Mouse (Mus musculus) embryonic facial prominence, embryonic 11.5 days (tissue): ENCODE measurements around the gene 2300003K06Rik. TPM values are rescaled to one million over a fixed set of nuclear protein-coding genes. Genes with fewer than 3 reads are reported as not detected.
"Not testable (repeated sequence)": the region's sequence is repeated elsewhere in the genome, so short reads cannot be mapped to it uniquely, and the experiment has no call there.

Experiments
- ATAC-seq: fragments of 200-750 bp; cut with Nextera tagmentation; replicated peaks from 2 replicates; pipeline ENCODE4 v1.8.0; 2017; ENCODE audit warnings: low read depth; ENCODE audit not compliant: insufficient number of reproducible peaks, low FRiP score, low TSS enrichment
- DNase-seq: peaks from one replicate; pipeline ENCODE4 v3.0.0-alpha.2; 2015; ENCODE audit warnings: low spot score
- H3K27ac ChIP-seq: fragments of 300-500 bp; sonication (generic); replicated peaks from 2 replicates; pipeline ENCODE4 v1.5.1; 2014; ENCODE audit warnings: mild to moderate bottlenecking, low read depth, low read length, control low read depth
- H3K27me3 ChIP-seq: fragments of 300-500 bp; sonication (generic); 2 replicates; pipeline ENCODE4 v1.6.1; 2014; ENCODE audit warnings: mild to moderate bottlenecking, low read length, moderate library complexity, mixed read lengths; ENCODE audit not compliant: control insufficient read depth, insufficient read depth
- H3K36me3 ChIP-seq: fragments of 300-500 bp; sonication (generic); replicated peaks from 2 replicates; pipeline ENCODE4 v1.6.1; 2014; ENCODE audit warnings: low read depth, mild to moderate bottlenecking, low read length, moderate library complexity, mixed read lengths; ENCODE audit not compliant: control insufficient read depth, insufficient read depth
- H3K4me1 ChIP-seq: fragments of 300-500 bp; sonication (generic); 2 replicates; pipeline ENCODE4 v1.6.1; 2014; ENCODE audit warnings: low read length, mixed read lengths; ENCODE audit not compliant: control insufficient read depth, insufficient read depth
- H3K4me2 ChIP-seq: fragments of 300-500 bp; sonication (generic); 2 replicates; pipeline ENCODE4 v1.6.1; 2014; ENCODE audit warnings: low read depth, mild to moderate bottlenecking, control low read depth, low read length, moderate library complexity
- H3K4me3 ChIP-seq: fragments of 300-500 bp; sonication (generic); 2 replicates; pipeline ENCODE4 v1.5.1; 2014; ENCODE audit warnings: low read depth, low read length, control low read depth
- H3K9ac ChIP-seq: fragments of 300-500 bp; sonication (generic); replicated peaks from 2 replicates; pipeline ENCODE4 v1.6.1; 2014; ENCODE audit warnings: mild to moderate bottlenecking, control low read depth, low read length
- H3K9me3 ChIP-seq: fragments of 300-500 bp; sonication (generic); replicated peaks from 2 replicates; pipeline ENCODE4 v1.6.1; 2016; ENCODE audit warnings: mild to moderate bottlenecking, low read length, inconsistent platforms, mixed read lengths; ENCODE audit not compliant: control insufficient read depth
- WGBS: fragments of 180-500 bp; shearing (Covaris S2); extraction: QIAGEN DNeasy Blood & Tissue Kit; methylation state at CpG from one replicate; pipeline ENCODE4 v1.1.7; 2014; 5-methylcytosine and 5-hydroxymethylcytosine counted together
- polyA plus RNA-seq: library from polyadenylated mRNA; unstranded; fragments of >200 nt; fragmentation: Nextera tagmentation; extraction: Ambion mirVana; gene quantifications from 2 replicates; pipeline ENCODE4 v1.2.1, GENCODE M21; 2014

2300003K06Rik gene
- polyA plus RNA-seq: not detected in 2 replicates

- Histone ChIP-seq H3K4me2 (no peak within 1 kb of the TSS), H3K4me3 (no peak within 1 kb of the TSS), H3K9me3 (no peaks in the 10 kb centered on the region), H3K27me3 (no peaks in the 10 kb centered on the region), H3K27ac (no peak within 1 kb of the TSS), H3K9ac (no peak within 1 kb of the TSS), H3K36me3 (no peaks in the 10 kb centered on the region), H3K4me1 (no peaks in the 10 kb centered on the region)
- ATAC-seq (no peak), DNase-seq (no peak)
- WGBS: 73% methylated on average over 1 of the region's 1 CpGs
Measured at GRCm38 (mm10) chr11:99837966-99838365, at the start of gene 2300003K06Rik. Gene 2300003K06Rik, minus strand, starts transcription at chr11:99838066.

- not testable (repeated sequence) for H3K4me2 ChIP-seq, H3K4me3 ChIP-seq, H3K27ac ChIP-seq, H3K27me3 ChIP-seq, H3K9ac ChIP-seq, H3K9me3 ChIP-seq, H3K36me3 ChIP-seq, ATAC-seq, H3K4me1 ChIP-seq, DNase-seq
- 60% methylated on average over 1 of the region's 1 CpGs for WGBS
Measured at GRCm38 (mm10) chr11:99878887-99879286, 41.0 kb upstream of the 2300003K06Rik start, which contains the start of gene Gm11567. Gene Gm11567, plus strand, starts transcription at chr11:99879187.

- H3K27me3 ChIP-seq, ATAC-seq, DNase-seq, H3K4me1 ChIP-seq, H3K9ac ChIP-seq, H3K27ac ChIP-seq, H3K9me3 ChIP-seq, H3K36me3 ChIP-seq, H3K4me2 ChIP-seq, H3K4me3 ChIP-seq: not testable (repeated sequence)
- 70% methylated on average over 1 of the region's 1 CpGs for WGBS
Measured at GRCm38 (mm10) chr11:99873089-99873488, 35.2 kb upstream of the 2300003K06Rik start, which contains the start of gene Krtap9-1. Gene Krtap9-1, plus strand, starts transcription at chr11:99873389.

- WGBS: 66% methylated on average over 1 of the region's 1 CpGs
Measured at GRCm38 (mm10) chr11:99864176-99864575, 26.3 kb upstream of the 2300003K06Rik start, which contains the start of gene Gm11559. Gene Gm11559, plus strand, starts transcription at chr11:99864476.

GRCm38 (mm10) chr11:99858761-99859160 lies 20.9 kb upstream of the 2300003K06Rik start:
- DNase-seq (no peak), ATAC-seq (no peak)
- Histone ChIP-seq H3K4me2 (no peak overlapping the region), H3K4me3 (no peak overlapping the region), H3K36me3 (no peaks in the 10 kb centered on the region), H3K4me1 (no peaks in the 10 kb centered on the region), H3K27me3 (no peaks in the 10 kb centered on the region), H3K9ac (no peak overlapping the region), H3K27ac (no peak overlapping the region), H3K9me3 (no peaks in the 10 kb centered on the region)
- WGBS: 80% methylated on average over 2 of the region's 2 CpGs

More at GRCm38 (mm10) chr11:99864176-99864575, 26.3 kb upstream of the 2300003K06Rik start, which contains the start of gene Gm11559:
- not testable (repeated sequence) for ATAC-seq, H3K4me1 ChIP-seq, H3K27me3 ChIP-seq, H3K9me3 ChIP-seq, H3K36me3 ChIP-seq, H3K4me2 ChIP-seq, H3K9ac ChIP-seq, DNase-seq, H3K4me3 ChIP-seq, H3K27ac ChIP-seq

GRCm38 (mm10) chr11:99857617-99858016 lies 19.8 kb upstream of the 2300003K06Rik start, which contains the start of gene Gm11568:
Gene Gm11568, plus strand, starts transcription at chr11:99857917.
- H3K9ac ChIP-seq: no peak within 1 kb of the TSS
- H3K27me3 ChIP-seq: no peaks in the 10 kb centered on the region
- H3K27ac ChIP-seq: no peak within 1 kb of the TSS
- H3K36me3 ChIP-seq: no peaks in the 10 kb centered on the region
- no peak within 1 kb of the TSS for H3K4me3 ChIP-seq
- H3K4me2 ChIP-seq: no peak within 1 kb of the TSS
- no peak for ATAC-seq
- 80% methylated on average over 2 of the region's 2 CpGs for WGBS
- DNase-seq: no peak
- H3K9me3 ChIP-seq: no peaks in the 10 kb centered on the region
- H3K4me1 ChIP-seq: no peaks in the 10 kb centered on the region

GRCm38 (mm10) chr11:99854121-99854520 lies 16.3 kb upstream of the 2300003K06Rik start:
- H3K4me3 ChIP-seq: no peak overlapping the region
- ATAC-seq (no peak), DNase-seq (peak; percentile 15)
- no peaks in the 10 kb centered on the region for H3K27me3 ChIP-seq
- no peaks in the 10 kb centered on the region for H3K36me3 ChIP-seq
- no peaks in the 10 kb centered on the region for H3K9me3 ChIP-seq
- H3K4me2 ChIP-seq: no peak overlapping the region
- 62% methylated on average over 3 of the region's 3 CpGs for WGBS
- H3K4me1 ChIP-seq: no peaks in the 10 kb centered on the region
- H3K27ac ChIP-seq: no peak overlapping the region
- no peak overlapping the region for H3K9ac ChIP-seq

GRCm38 (mm10) chr11:99851508-99851907 lies 13.6 kb upstream of the 2300003K06Rik start, which contains the start of gene Krtap4-16:
Gene Krtap4-16, minus strand, starts transcription at chr11:99851608.
- Histone ChIP-seq H3K9me3 (no peaks in the 10 kb centered on the region), H3K27ac (no peak within 1 kb of the TSS), H3K36me3 (no peaks in the 10 kb centered on the region), H3K27me3 (no peaks in the 10 kb centered on the region), H3K4me2 (no peak within 1 kb of the TSS), H3K4me1 (no peaks in the 10 kb centered on the region), H3K4me3 (no peak within 1 kb of the TSS), H3K9ac (no peak within 1 kb of the TSS)
- no peak for DNase-seq
- ATAC-seq: no peak
